Mouse (Mus musculus): Measurements from ENCODE around the gene Rab11fip2. TPM values are rescaled to one million over a fixed set of nuclear protein-coding genes. Genes with fewer than 3 reads are reported as not detected.

The Rab11fip2 gene
- polyA plus RNA-seq (2014; fragmentation: Illumina TruSeq; extraction: RNeasy Lipid Tissue Mini Kit (QIAGEN cat#74804)), result 86.3 TPM

DNA sequence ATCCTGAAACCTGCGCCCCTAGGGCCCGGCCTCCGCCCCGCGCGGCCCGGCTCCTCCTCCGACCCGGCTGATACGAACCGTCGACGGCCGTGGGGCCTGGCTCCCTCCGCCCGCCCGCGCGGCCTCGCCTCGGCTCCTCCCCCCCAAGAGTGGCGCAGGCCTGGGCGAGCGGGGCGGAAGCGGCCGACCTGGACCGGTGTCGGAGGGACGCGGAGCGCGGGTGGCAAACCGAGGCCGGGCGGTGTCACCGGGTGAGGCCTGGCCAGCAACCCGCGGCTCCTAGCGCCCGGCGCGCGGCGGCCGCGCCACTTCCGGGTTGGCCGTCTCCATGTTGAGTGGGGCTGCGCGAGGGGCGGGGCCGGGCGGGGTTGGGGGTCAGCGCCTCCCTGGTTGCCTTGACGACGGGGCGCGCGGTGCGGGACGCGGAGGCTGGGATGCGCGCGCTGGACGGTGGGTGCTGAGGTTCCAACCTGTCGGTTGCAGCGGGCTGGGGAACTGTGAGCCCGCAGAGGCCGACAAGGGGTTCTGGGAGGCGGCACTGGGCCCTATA is at the start of gene Rab11fip2:
Rab11fip2 (minus strand) TSS at position 333 of the 550 bp plus-strand sequence.

Data from ovary, adult 10 weeks (tissue).